Mouse (Mus musculus) small intestine, adult 2 months (tissue): ENCODE measurements around the gene Ugt3a1. TPM values are rescaled to one million over a fixed set of nuclear protein-coding genes. Genes with fewer than 3 reads are reported as not detected.

Experiments used
- H3K27ac ChIP-seq: fragments of 200-500 bp; 2 replicates; pipeline ENCODE4 v1.5.1; 2012; ENCODE audit warnings: low read depth, low read length, control low read depth, inconsistent platforms; ENCODE audit not compliant: insufficient read depth
- H3K27me3 ChIP-seq: fragments of 200-500 bp; 2 replicates; pipeline ENCODE4 v1.6.1; 2012; ENCODE audit warnings: mild to moderate bottlenecking, moderate library complexity, low read length, inconsistent platforms; ENCODE audit not compliant: control insufficient read depth, insufficient read depth
- H3K36me3 ChIP-seq: fragments of 200-500 bp; 2 replicates; pipeline ENCODE4 v1.6.1; 2012; ENCODE audit warnings: mild to moderate bottlenecking, low read length, control low read depth, inconsistent platforms; ENCODE audit not compliant: control insufficient read depth, insufficient read depth
- H3K4me1 ChIP-seq: fragments of 200-500 bp; 2 replicates; pipeline ENCODE4 v1.6.1; 2012; ENCODE audit warnings: low read length, inconsistent platforms, mixed read lengths; ENCODE audit not compliant: control insufficient read depth, insufficient read depth, insufficient read length
- H3K4me3 ChIP-seq: fragments of 200-500 bp; 2 replicates; pipeline ENCODE4 v1.5.1; 2012; ENCODE audit warnings: low read depth, mild to moderate bottlenecking, control low read depth, inconsistent platforms, low read length, moderate library complexity
- CTCF ChIP-seq: fragments of 200-500 bp; IDR thresholded peaks from 2 replicates; pipeline ENCODE4 v1.5.1; 2012; ENCODE audit warnings: low read depth, mild to moderate bottlenecking, control low read depth, inconsistent platforms, low read length, moderate library complexity, mixed read lengths; ENCODE audit not compliant: insufficient replicate concordance, insufficient read length; ENCODE audit errors: extremely low read depth
- POLR2A ChIP-seq: fragments of 200-500 bp; IDR thresholded peaks from 2 replicates; pipeline ENCODE4 v1.6.1; 2012; ENCODE audit warnings: low read depth, mild to moderate bottlenecking, control low read depth, inconsistent platforms, low read length, moderate library complexity
- WGBS: fragments of 180-500 bp; shearing (Covaris S2); methylation state at CpG from one replicate; pipeline ENCODE4 v1.1.7; 2018; 5-methylcytosine and 5-hydroxymethylcytosine counted together
- polyA plus RNA-seq: library from polyadenylated mRNA; depleted of rRNA; stranded (reverse); fragments of >200 nt; gene quantifications from 2 replicates; pipeline ENCODE4 v1.2.3, GENCODE M21; 2012; rRNA removed

Ugt3a1 gene
- polyA plus RNA-seq, 1 experiment = not detected

DNA sequence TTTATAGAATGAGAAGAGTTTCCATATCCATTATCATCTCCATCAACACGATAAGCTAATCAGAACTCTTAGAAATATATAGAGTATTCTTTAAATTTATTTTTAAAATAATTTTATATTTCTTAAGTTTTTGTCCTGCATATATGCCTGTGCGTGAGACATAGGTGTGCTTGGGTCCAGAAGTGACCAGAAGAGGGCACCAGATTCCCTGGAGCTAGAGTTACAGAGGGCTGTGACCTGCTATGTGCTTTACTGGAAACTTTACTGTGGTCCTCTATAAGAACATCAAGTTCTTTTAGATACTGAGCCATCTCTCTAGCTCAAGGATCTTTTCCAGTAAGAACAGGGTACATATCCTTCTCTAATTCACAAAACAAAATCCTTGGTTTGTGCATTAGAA, 86.1 kb downstream of the Ugt3a1 start:
- no peaks in the 10 kb centered on the region for H3K36me3 ChIP-seq
- 64% methylated on average over 2 of the region's 2 CpGs for WGBS
- no peak overlapping the region for H3K27ac ChIP-seq
- H3K4me1 ChIP-seq = no peaks in the 10 kb centered on the region
- H3K27me3 ChIP-seq = no peaks in the 10 kb centered on the region
- H3K4me3 ChIP-seq = no peak overlapping the region
- no peak for TF ChIP-seq CTCF
- no peak for TF ChIP-seq POLR2A

Other genes with a start within 250 kb of the Ugt3a1 start
- gene Nadk2, start 205.6 kb upstream of the Ugt3a1 start, polyA plus RNA-seq = 12.2 and 13.6 TPM in 2 replicates
- gene Lmbrd2, start 136.3 kb upstream of the Ugt3a1 start, polyA plus RNA-seq = 3.4 and 10.8 TPM in 2 replicates
- 0.75 and 0.91 TPM in 2 replicates for gene Skp2, start 121.5 kb upstream of the Ugt3a1 start, polyA plus RNA-seq
- gene Ugt3a2, start 58.7 kb downstream of the Ugt3a1 start, polyA plus RNA-seq = not detected in 2 replicates
- 0.37 TPM in 1 of 2 replicates, not detected in the other for gene Capsl, start 159.1 kb downstream of the Ugt3a1 start, polyA plus RNA-seq